Mouse (Mus musculus) bone marrow, adult 2 months (tissue): ENCODE data around the gene Dennd1a. TPM values are rescaled to one million over a fixed set of nuclear protein-coding genes. Genes with fewer than 3 reads are reported as not detected.

ENCODE experiments used
- H3K27ac ChIP-seq: fragments of 200-500 bp; 2 replicates; pipeline ENCODE4 v1.5.1; 2012; ENCODE audit warnings: low read depth, mild to moderate bottlenecking, control low read depth, inconsistent platforms, low read length; ENCODE audit not compliant: control insufficient read depth, poor library complexity, insufficient read depth
- H3K4me1 ChIP-seq: fragments of 200-500 bp; 2 replicates; pipeline ENCODE4 v1.6.1; 2011; ENCODE audit warnings: low read length; ENCODE audit not compliant: control insufficient read depth, insufficient read depth
- H3K4me3 ChIP-seq: fragments of 200-500 bp; replicated peaks from 2 replicates; pipeline ENCODE3; 2011; ENCODE audit warnings: mild to moderate bottlenecking, low read depth, low read length, control low read depth; ENCODE audit not compliant: control insufficient read depth
- CTCF ChIP-seq: fragments of 200-500 bp; IDR thresholded peaks from 2 replicates; pipeline ENCODE4 v1.5.1; 2011; ENCODE audit warnings: low read length, control low read depth; ENCODE audit not compliant: control insufficient read depth, insufficient read depth
- POLR2A ChIP-seq: fragments of 200-500 bp; IDR thresholded peaks from 2 replicates; pipeline ENCODE4 v1.6.1; 2011; ENCODE audit warnings: low read depth, mild to moderate bottlenecking, control low read depth, low read length, borderline replicate concordance; ENCODE audit not compliant: control insufficient read depth
- WGBS: fragments of 180-500 bp; shearing (Covaris S2); methylation state at CpG from one replicate; pipeline ENCODE4 v1.1.7; 2018; 5-methylcytosine and 5-hydroxymethylcytosine counted together
- polyA plus RNA-seq: library from polyadenylated mRNA; stranded (reverse); fragments of >200 nt; gene quantifications from 2 replicates; pipeline ENCODE4 v1.2.4, GENCODE M21; 2011; ENCODE audit warnings: low replicate concordance; ENCODE audit not compliant: missing spikeins, insufficient read depth, insufficient read length

Gene Dennd1a
- polyA plus RNA-seq, 1 experiment = 22.9 TPM

DNA sequence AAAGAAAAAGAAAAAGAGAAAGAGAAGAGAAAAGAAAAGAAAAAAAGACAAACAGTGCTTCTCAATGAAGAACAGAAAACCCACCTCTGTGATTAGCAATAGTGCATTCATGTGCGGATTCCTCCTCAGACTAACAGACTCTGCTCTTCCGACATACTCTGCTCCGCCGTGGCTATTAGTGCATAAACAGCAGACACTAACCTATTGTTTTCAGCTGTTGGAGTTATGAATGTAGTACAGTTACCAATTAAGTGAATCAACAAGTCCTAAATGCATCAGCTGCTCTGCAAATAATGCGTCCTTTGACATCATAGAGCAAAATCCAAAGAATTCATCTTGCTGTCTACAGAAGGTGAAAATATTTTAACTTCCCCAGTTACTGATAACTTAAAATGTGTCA lies 121.2 kb downstream of the Dennd1a start:
- TF ChIP-seq POLR2A = no peak
- TF ChIP-seq CTCF = no peak
- H3K27ac ChIP-seq = no peak overlapping the region
- WGBS = 85% methylated on average over 5 of the region's 5 CpGs
- no peak overlapping the region for H3K4me3 ChIP-seq
- H3K4me1 ChIP-seq = peaks cover 2% of the 10 kb centered on the region; the same call in 1 of the 2 replicates

DNA sequence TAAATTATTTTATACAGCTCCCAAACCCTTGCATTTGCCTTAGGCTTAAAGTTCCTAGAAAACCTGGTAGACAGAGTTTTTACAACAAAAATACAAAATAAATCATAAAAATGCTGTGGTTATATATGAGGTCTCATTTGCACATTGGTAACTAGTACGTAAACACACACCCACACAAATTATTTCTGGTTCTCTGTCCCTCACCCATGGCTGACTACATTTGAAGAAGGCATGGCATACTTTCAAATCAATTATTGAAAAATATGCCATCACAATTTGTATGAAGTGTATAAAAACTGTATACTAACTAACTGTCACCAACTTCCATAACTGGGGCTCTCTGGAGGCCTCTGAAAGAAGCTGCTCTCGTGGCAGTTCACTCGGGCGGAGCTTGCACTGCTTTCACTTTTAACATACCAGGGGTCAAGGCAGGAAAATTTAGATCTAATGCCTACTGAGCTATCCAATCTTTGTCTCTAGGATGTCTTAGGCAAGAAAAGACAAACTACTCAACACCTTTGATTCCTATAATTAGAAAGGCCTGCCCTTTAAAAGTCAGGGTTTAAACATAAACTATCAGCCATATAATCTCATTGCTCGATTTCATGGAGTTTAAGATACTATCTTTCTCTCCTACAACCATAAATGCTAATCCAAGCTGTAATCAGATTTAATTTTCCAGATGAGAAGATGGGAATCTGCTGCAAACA lies 122.7 kb downstream of the Dennd1a start:
- TF ChIP-seq CTCF (no peak), POLR2A (no peak)
- peaks cover 2% of the 10 kb centered on the region; the same call in 1 of the 2 replicates for H3K4me1 ChIP-seq
- H3K4me3 ChIP-seq = no peak overlapping the region
- 18% methylated on average over 5 of the region's 5 CpGs for WGBS
- H3K27ac ChIP-seq = no peak overlapping the region

DNA sequence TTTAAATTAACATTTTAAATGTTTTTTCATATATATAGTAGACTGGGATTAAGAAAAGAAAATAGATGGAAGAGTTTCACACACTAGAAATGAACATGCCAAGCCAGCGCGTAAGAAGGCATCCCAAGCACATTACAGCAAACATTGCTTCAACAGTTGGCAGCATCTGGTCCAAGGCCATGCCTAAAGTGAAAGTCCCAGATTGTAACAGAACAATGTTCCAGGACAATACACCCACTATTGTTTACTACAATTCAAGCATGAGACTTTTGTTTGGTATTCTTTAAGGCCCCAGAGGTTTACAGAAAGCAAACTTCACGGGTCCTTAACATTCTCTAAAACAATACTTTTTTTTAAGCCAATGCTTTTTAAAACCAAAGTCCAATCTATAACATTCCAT lies 124.7 kb downstream of the Dennd1a start:
- Histone ChIP-seq H3K27ac (no peak overlapping the region), H3K4me1 (peaks cover 2% of the 10 kb centered on the region; the same call in 1 of the 2 replicates), H3K4me3 (no peak overlapping the region)
- no peak for TF ChIP-seq CTCF
- TF ChIP-seq POLR2A = no peak
- WGBS = 95% methylated on average over 3 of the region's 3 CpGs

DNA sequence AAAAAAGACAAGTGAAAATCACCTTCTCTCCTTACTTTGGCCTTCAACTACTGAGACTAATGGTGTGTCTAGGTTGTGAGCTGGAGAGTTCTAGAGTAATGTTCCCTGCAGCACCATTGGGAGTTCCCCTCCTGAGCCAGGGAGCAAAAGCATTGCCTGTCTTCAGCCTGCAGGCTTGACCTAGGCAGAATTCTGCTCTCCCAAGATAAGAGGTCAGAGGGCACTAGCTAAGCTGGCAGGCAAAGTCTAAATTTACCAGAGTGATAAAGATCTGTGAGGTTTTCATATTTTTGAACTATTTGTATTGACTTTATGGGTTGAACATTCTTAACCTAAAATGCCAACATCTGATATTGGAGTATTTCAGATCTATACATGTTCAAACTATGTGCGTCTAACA lies 125.7 kb downstream of the Dennd1a start:
- H3K27ac ChIP-seq = no peak overlapping the region
- TF ChIP-seq CTCF = no peak
- WGBS = 69% methylated on average over 1 of the region's 1 CpGs

DNA sequence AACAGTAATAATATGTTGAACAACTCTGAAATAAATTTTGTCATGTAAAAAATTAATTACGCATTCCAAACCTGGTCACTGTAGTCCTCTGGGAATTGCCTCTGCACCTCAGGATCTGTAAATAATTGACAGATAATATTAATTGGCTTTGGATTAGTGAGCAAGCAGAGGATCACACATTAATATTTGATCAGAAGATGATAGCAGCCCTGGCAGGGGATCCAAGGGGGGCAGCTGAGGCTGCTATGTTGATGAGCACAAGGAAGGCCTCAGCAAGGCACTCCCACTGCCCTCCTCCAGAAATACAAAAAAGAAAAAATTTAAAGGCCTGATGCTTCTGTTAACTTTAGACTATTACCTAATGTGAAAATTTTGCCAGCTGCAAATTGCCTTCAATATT lies 127.5 kb downstream of the Dennd1a start:
- Histone ChIP-seq H3K4me1 (peaks cover 2% of the 10 kb centered on the region; the same call in 1 of the 2 replicates), H3K27ac (no peak overlapping the region), H3K4me3 (no peak overlapping the region)
- 96% methylated on average over 1 of the region's 1 CpGs for WGBS
- TF ChIP-seq CTCF (no peak), POLR2A (no peak)

More for the DNA sequence above, 125.7 kb downstream of the Dennd1a start:
- peaks cover 2% of the 10 kb centered on the region; the same call in 1 of the 2 replicates for H3K4me1 ChIP-seq
- no peak overlapping the region for H3K4me3 ChIP-seq

DNA sequence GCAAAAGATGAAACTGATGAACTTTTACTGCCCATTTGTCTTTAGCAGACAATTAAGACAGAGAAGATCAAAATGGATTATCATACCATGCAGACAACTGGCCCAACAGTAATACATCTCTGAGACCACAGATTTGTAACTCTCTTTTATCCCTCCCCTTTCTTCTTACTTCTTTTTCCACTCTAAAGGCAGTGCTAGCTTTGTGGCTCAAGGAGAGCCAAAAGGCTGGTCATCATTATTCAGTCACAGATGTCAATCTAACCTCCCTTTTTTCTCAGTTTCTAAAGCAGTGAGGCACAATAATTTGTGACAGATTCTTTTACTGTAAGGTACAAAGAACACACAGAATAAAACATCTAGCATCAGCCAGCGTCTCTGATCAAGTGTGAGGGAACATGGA lies 130.2 kb downstream of the Dennd1a start:
- Histone ChIP-seq H3K4me1 (peaks cover 2% of the 10 kb centered on the region; the same call in 1 of the 2 replicates), H3K4me3 (no peak overlapping the region), H3K27ac (no peak overlapping the region)
- TF ChIP-seq CTCF (no peak), POLR2A (no peak)
- WGBS = 89% methylated on average over 1 of the region's 1 CpGs

DNA sequence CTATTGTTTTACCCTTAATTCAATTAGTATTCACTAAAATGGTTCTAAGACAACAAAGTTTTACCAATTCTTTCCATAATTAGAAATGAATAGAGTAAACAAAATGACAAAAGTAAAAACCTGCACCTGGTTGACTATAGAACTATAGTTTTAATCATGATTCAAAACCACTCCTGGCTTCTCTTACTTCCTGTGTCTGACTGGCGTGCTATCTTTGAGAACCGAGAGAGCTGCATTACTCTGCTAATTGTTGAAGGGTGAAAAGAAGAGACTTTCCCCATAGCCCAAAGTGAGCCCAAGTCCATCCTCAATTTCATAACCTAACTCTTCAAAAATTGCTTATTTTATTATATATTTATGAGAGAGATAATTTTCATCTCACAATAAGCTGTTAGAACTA lies 131.2 kb downstream of the Dennd1a start:
- 48% methylated on average over 2 of the region's 2 CpGs for WGBS
- no peak for TF ChIP-seq CTCF
- no peak for TF ChIP-seq POLR2A

DNA sequence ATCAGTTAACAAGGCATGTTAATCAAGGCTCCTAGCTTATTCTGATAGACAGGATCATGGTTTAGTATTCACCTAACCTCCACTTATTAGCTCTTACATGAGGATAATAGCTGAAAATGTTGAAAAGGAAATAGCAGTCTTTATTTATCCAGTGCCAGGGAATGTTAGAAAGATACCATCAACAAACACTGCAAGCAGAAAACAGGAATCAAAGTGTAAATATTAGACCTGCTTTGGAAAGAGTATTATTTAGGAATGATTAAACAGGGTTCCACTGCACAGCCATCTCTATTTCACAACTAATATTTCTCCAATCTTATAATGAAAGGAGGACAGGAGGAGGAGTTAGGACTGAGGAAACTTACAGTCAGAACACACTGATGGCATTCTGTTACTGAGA lies 142.4 kb downstream of the Dennd1a start:
- H3K4me1 ChIP-seq = no peaks in the 10 kb centered on the region; the same call in 1 of the 2 replicates

More for the DNA sequence above, 131.2 kb downstream of the Dennd1a start:
- H3K4me3 ChIP-seq = no peak overlapping the region
- H3K4me1 ChIP-seq = no peaks in the 10 kb centered on the region
- no peak overlapping the region for H3K27ac ChIP-seq

More for the DNA sequence above, 142.4 kb downstream of the Dennd1a start:
- H3K4me3 ChIP-seq = no peak overlapping the region
- no peak overlapping the region for H3K27ac ChIP-seq
- no peak for TF ChIP-seq CTCF
- TF ChIP-seq POLR2A = no peak
